12 mouse cellular contexts compared by ENCODE assay signal in the genomic region with DNA sequence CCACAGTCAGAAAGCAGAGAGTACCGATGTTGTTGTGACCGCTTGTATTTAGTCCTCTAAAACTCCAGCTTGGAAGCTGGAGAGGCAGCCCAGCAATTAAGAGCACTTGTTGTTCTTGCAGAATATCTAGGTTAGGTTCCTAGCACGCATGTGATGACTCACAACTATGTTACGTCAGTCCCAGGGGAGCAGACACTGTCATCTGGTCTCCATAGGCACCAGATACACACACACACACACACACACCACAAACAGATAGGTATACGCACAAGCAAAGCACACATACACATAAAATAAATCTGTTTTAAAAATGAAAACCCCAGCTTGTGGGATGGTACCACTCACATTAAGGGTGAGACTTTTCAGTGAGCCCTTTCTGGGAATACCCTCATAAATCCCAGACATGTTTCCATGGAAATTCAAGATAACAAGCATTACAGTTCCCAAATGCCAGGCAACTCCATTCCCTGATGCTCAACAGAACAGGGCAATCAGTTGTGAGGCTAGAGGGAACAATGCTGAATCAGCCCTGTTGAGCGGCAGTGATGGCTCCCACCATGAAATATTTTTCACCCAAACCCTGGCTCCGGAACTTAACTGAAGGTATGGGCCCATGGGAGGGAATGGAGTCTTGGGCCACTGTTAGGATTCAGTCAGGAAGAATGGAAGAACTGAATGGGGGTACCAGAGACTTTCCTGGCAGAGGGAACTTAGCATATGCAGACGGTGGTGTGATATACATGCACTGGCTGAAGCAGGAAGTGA. TPM values are rescaled to one million over a fixed set of nuclear protein-coding genes. Genes with fewer than 3 reads are reported as not detected.
DNase-seq lines count a peak whose midpoint lies in the region; ATAC-seq and TF ChIP-seq lines count a peak whose summit lies in the region.
"Had no signal": no experiment of that assay in that cellular context is flagged by ENCODE, and none has a peak within 500 bp of the region (broad histone marks: within the 10 kb centered on the region; RNA-seq: fewer than 3 reads in every experiment).

No protein-coding gene starts in this region.

- H3K36me3 ChIP-seq in heart, postnatal 0 days (replicated peaks; ENCODE audit: control insufficient read depth, insufficient read depth, low read length), result no peaks in the 10 kb centered on the region
- H3K36me3 ChIP-seq in forebrain, embryonic 11.5 days (ENCODE audit: control insufficient read depth, insufficient read depth, low read length), result no peaks in the 10 kb centered on the region
- H3K36me3 ChIP-seq: embryonic facial prominence, embryonic 12.5 days; G1E had no signal

- H3K4me3 ChIP-seq in cortical plate, adult 2 months (ENCODE audit: insufficient read depth, low read length), result no peak overlapping the region
- H3K4me3 ChIP-seq in heart, postnatal 0 days (ENCODE audit: low read depth, low read length), result no peak overlapping the region
- no peak overlapping the region for H3K4me3 ChIP-seq in forebrain, embryonic 11.5 days (ENCODE audit: low read depth, low read length)
- H3K4me3 ChIP-seq: embryonic facial prominence, embryonic 12.5 days had no signal

- peak; percentile 56 for DNase-seq in lung, postnatal 36 days
- no peak for DNase-seq in lung, postnatal 4 days
- peak; percentile 56 for DNase-seq in heart, postnatal 0 days (ENCODE audit: low spot score)
- DNase-seq in forebrain, embryonic 11.5 days (ENCODE audit: low spot score), result no peak
- no peak for DNase-seq in thymus, postnatal 14 days
- DNase-seq in cerebellum, adult 11-12 months, result no peak
- DNase-seq: adrenal gland, adult 8-10 months; cerebellum, adult 9-10 months; forebrain, postnatal 0 days had no signal

- H3K4me1 ChIP-seq in cortical plate, adult 2 months (ENCODE audit: control insufficient read depth, insufficient read depth, low read length), result peaks cover 4% of the 10 kb centered on the region
- H3K4me1 ChIP-seq in heart, postnatal 0 days (ENCODE audit: control insufficient read depth, insufficient read depth), result peaks cover 14% of the 10 kb centered on the region
- H3K4me1 ChIP-seq in forebrain, embryonic 11.5 days (replicated peaks; ENCODE audit: control insufficient read depth, insufficient read depth, low read length), result no peaks in the 10 kb centered on the region; the same call in 1 of the 2 replicates

- no peak overlapping the region for H3K9ac ChIP-seq in heart, postnatal 0 days (replicated peaks; ENCODE audit: low read depth, low read length)
- no peak overlapping the region for H3K9ac ChIP-seq in forebrain, embryonic 11.5 days (ENCODE audit: low read length)
- H3K9ac ChIP-seq: embryonic facial prominence, embryonic 12.5 days; forebrain, postnatal 0 days had no signal

- H3K27me3 ChIP-seq in heart, postnatal 0 days (ENCODE audit: control insufficient read depth, insufficient read depth, low read length), result no peaks in the 10 kb centered on the region
- H3K27me3 ChIP-seq in forebrain, embryonic 11.5 days (ENCODE audit: control insufficient read depth, insufficient read depth, low read length), result no peaks in the 10 kb centered on the region
- H3K27me3 ChIP-seq: embryonic facial prominence, embryonic 12.5 days had no signal

- TF ChIP-seq CTCF in cortical plate, adult 2 months (IDR thresholded peaks at IDR 0.05; ENCODE audit: extremely low read depth, insufficient read depth, low read length), result no peak
- TF ChIP-seq CTCF in heart, postnatal 0 days (IDR thresholded peaks at IDR 0.05; ENCODE audit: low read depth), result no peak

- peak overlapping the region; percentile 64; the same call in 1 of the 2 replicates for H3K27ac ChIP-seq in cortical plate, adult 2 months (ENCODE audit: insufficient read depth, low read length)
- peak overlapping the region; percentile 63 for H3K27ac ChIP-seq in heart, postnatal 0 days (ENCODE audit: low read depth)
- no peak overlapping the region for H3K27ac ChIP-seq in forebrain, embryonic 11.5 days (ENCODE audit: low read depth, low read length)
- H3K27ac ChIP-seq: embryonic facial prominence, embryonic 12.5 days had no signal

- 67% methylated on average over 8 of the region's 8 CpGs for WGBS in heart, postnatal 0 days
- WGBS in forebrain, embryonic 11.5 days, result 94% methylated on average over 8 of the region's 8 CpGs

- no peak overlapping the region for H3K4me2 ChIP-seq in heart, postnatal 0 days (ENCODE audit: low read depth, low read length)
- no peak overlapping the region for H3K4me2 ChIP-seq in forebrain, embryonic 11.5 days (ENCODE audit: low read depth, low read length, severe bottlenecking)
- H3K4me2 ChIP-seq: embryonic facial prominence, embryonic 12.5 days had no signal

- TF ChIP-seq EP300 in heart, postnatal 0 days (IDR thresholded peaks at IDR 0.05; ENCODE audit: low read depth), result no peak

- TF ChIP-seq POLR2A in cortical plate, adult 2 months (IDR thresholded peaks at IDR 0.05; ENCODE audit: extremely low read depth, insufficient read depth, low read length), result no peak

- H3K9me3 ChIP-seq in heart, postnatal 0 days (replicated peaks; ENCODE audit: control insufficient read depth, low read length), result peaks cover 4% of the 10 kb centered on the region; the same call in 1 of the 2 replicates
- H3K9me3 ChIP-seq in forebrain, embryonic 11.5 days (ENCODE audit: control insufficient read depth, low read length), result no peaks in the 10 kb centered on the region
- H3K9me3 ChIP-seq: embryonic facial prominence, embryonic 12.5 days had no signal

- ATAC-seq in heart, postnatal 0 days (ENCODE audit: insufficient read depth, low read depth), result peak; percentile 57; the same call in 1 of the 2 replicates
- ATAC-seq in forebrain, embryonic 11.5 days (replicated peaks; ENCODE audit: low FRiP score), result no peak
- ATAC-seq: forebrain, postnatal 0 days had no signal

RNA-seq across cellular contexts. Expression of gene Fth1, which starts 34.4 kb away (rescaled TPM):
- 5,395 and 6,156 TPM in 2 replicates for polyA plus RNA-seq in cortical plate, adult 2 months (2012; rRNA removed)
- total RNA-seq in heart, postnatal 0 days (2014; rRNA removed; ENCODE audit: low replicate concordance), result 396 and 524 TPM in 2 replicates
- 3,148 and 3,286 TPM in 2 replicates for polyA plus RNA-seq in heart, postnatal 0 days (2015; fragmentation: Nextera tagmentation; extraction: Ambion mirVana)
- 1,254 and 1,333 TPM in 2 replicates for polyA plus RNA-seq in forebrain, embryonic 11.5 days (2014; fragmentation: Nextera tagmentation; extraction: Ambion mirVana)

RNA-seq across cellular contexts. Expression of gene Incenp, which starts 46.6 kb away (rescaled TPM):
- polyA plus RNA-seq in cortical plate, adult 2 months (2012; rRNA removed), result 23.7 and 26.3 TPM in 2 replicates
- 14.6 and 27.3 TPM in 2 replicates for total RNA-seq in heart, postnatal 0 days (2014; rRNA removed; ENCODE audit: low replicate concordance)
- polyA plus RNA-seq in heart, postnatal 0 days (2015; fragmentation: Nextera tagmentation; extraction: Ambion mirVana), result 16.1 and 17.3 TPM in 2 replicates
- 128 and 133 TPM in 2 replicates for polyA plus RNA-seq in forebrain, embryonic 11.5 days (2014; fragmentation: Nextera tagmentation; extraction: Ambion mirVana)

RNA-seq across cellular contexts. Expression of gene Best1, which starts 55.5 kb away (rescaled TPM):
- 0.98 and 1.1 TPM in 2 replicates for polyA plus RNA-seq in cortical plate, adult 2 months (2012; rRNA removed)
- not detected in 2 replicates for total RNA-seq in heart, postnatal 0 days (2014; rRNA removed; ENCODE audit: low replicate concordance)
- polyA plus RNA-seq in heart, postnatal 0 days (2015; fragmentation: Nextera tagmentation; extraction: Ambion mirVana), result 0.26 and 0.33 TPM in 2 replicates
- polyA plus RNA-seq in forebrain, embryonic 11.5 days (2014; fragmentation: Nextera tagmentation; extraction: Ambion mirVana), result 0.92 and 1.5 TPM in 2 replicates

RNA-seq across cellular contexts. Expression of gene Rab3il1, which starts 55.5 kb away (rescaled TPM):
- polyA plus RNA-seq in cortical plate, adult 2 months (2012; rRNA removed), result 12.9 and 13.6 TPM in 2 replicates
- 16.3 and 27.4 TPM in 2 replicates for total RNA-seq in heart, postnatal 0 days (2014; rRNA removed; ENCODE audit: low replicate concordance)
- 17.9 and 20.7 TPM in 2 replicates for polyA plus RNA-seq in heart, postnatal 0 days (2015; fragmentation: Nextera tagmentation; extraction: Ambion mirVana)
- 34.5 and 35.1 TPM in 2 replicates for polyA plus RNA-seq in forebrain, embryonic 11.5 days (2014; fragmentation: Nextera tagmentation; extraction: Ambion mirVana)

Comparison
In these comparisons a context has a peak if more than half of its experiments do, and no peak if none do; other contexts are left out.
1. DNase-seq: peak in lung, postnatal 36 days (single experiment) and heart, postnatal 0 days (single experiment); none in lung, postnatal 4 days (0 of 2), forebrain, embryonic 11.5 days (single experiment), thymus, postnatal 14 days (single experiment) and cerebellum, adult 11-12 months (single experiment).